Mouse (Mus musculus) spleen, adult 2 months (tissue): ENCODE measurements around the gene Pde4dip. TPM values are rescaled to one million over a fixed set of nuclear protein-coding genes. Genes with fewer than 3 reads are reported as not detected.

Experiments
- DNase-seq, 2 experiments: peaks; one replicate each; pipeline versions ENCODE4 v3.0.0 to v3.0.0-alpha.2; 2012 to 2021; ENCODE audit warnings: low spot score in 2 of 2, low read depth in 1 of 2
- H3K27ac ChIP-seq: fragments of 200-500 bp; 2 replicates; pipeline ENCODE4 v1.5.1; 2012; ENCODE audit warnings: low read length, inconsistent platforms; ENCODE audit not compliant: insufficient read depth
- H3K27me3 ChIP-seq: fragments of 200-500 bp; 2 replicates; pipeline ENCODE4 v1.6.1; 2012; ENCODE audit warnings: mild to moderate bottlenecking, moderate library complexity, low read length, inconsistent platforms; ENCODE audit not compliant: control insufficient read depth, insufficient read depth
- H3K36me3 ChIP-seq: fragments of 200-500 bp; 2 replicates; pipeline ENCODE4 v1.6.1; 2012; ENCODE audit warnings: mild to moderate bottlenecking, low read length, inconsistent platforms; ENCODE audit not compliant: control insufficient read depth, insufficient read depth
- H3K4me1 ChIP-seq: fragments of 200-500 bp; 2 replicates; pipeline ENCODE4 v1.6.1; 2011; ENCODE audit warnings: inconsistent platforms; ENCODE audit not compliant: control insufficient read depth, insufficient read depth, insufficient read length
- H3K4me3 ChIP-seq: fragments of 200-500 bp; 2 replicates; pipeline ENCODE4 v1.5.1; 2011; ENCODE audit warnings: mild to moderate bottlenecking, inconsistent platforms; ENCODE audit not compliant: insufficient read depth, insufficient read length; ENCODE audit errors: extremely low read depth
- CTCF ChIP-seq: fragments of 200-500 bp; IDR thresholded peaks from 2 replicates; pipeline ENCODE4 v1.5.1; 2011; ENCODE audit warnings: mild to moderate bottlenecking, inconsistent platforms; ENCODE audit not compliant: insufficient read depth, insufficient read length, insufficient replicate concordance; ENCODE audit errors: extremely low read depth
- POLR2A ChIP-seq: fragments of 200-500 bp; IDR thresholded peaks from 2 replicates; pipeline ENCODE4 v1.6.1; 2011; ENCODE audit warnings: low read depth, low read length, inconsistent platforms
- WGBS: fragments of 180-500 bp; shearing (Covaris S2); methylation state at CpG from one replicate; pipeline ENCODE4 v1.1.7; 2018; 5-methylcytosine and 5-hydroxymethylcytosine counted together
- polyA plus RNA-seq: library from polyadenylated mRNA; depleted of rRNA; stranded (reverse); fragments of >200 nt; gene quantifications from 2 replicates; pipeline ENCODE4 v1.2.3, GENCODE M21; 2012

Pde4dip gene
- polyA plus RNA-seq, 1 experiment: 12.0 TPM

DNA sequence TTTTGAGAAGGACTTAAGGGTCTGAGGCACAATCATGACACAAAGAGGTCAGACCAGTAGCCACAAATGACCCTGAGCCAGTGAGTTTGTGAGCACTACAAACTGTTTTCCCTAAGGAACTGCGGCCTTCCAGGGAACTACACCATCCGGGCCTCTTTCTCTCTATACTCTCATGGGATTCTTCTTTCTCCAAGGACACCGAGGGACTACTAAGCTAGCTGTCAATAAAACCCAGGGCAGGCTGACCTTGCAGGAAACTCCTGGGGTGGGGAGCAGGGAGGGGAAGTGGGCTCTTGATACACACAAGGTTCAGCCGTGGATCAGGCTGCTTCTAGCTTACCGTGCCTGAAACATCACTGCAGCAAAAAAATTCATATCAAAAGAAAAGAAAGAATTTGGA is 177.6 kb downstream of the Pde4dip start:
- TF ChIP-seq CTCF (no peak), POLR2A (no peak)
- DNase-seq: no peak
- 43% methylated on average over 5 of the region's 5 CpGs for WGBS
- Histone ChIP-seq H3K27me3 (no peaks in the 10 kb centered on the region), H3K27ac (no peak overlapping the region), H3K36me3 (no peaks in the 10 kb centered on the region), H3K4me1 (no peaks in the 10 kb centered on the region), H3K4me3 (no peak overlapping the region)

DNA sequence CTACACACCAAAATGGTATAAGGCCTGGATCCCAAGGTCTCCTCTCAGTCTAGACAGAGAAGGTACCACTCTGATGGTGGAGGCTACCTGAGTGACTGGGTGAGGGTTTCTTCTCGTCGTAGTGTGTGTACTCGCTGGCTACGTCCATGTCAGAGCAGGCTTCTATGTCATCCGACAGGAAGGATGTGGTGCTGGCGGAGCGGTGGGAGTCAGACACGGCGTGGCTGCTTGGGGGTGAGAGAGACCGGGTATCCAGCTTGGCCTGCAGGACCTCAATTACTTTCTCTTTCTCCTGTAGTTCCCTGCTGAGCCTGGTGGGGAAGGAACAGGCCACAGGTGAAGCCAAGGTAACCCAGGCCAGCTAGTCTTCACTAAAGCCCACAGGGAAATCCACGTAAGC is 178.4 kb downstream of the Pde4dip start:
- Histone ChIP-seq H3K36me3 (no peaks in the 10 kb centered on the region), H3K4me3 (no peak overlapping the region), H3K27ac (no peak overlapping the region), H3K27me3 (no peaks in the 10 kb centered on the region), H3K4me1 (no peaks in the 10 kb centered on the region)
- TF ChIP-seq CTCF: no peak
- TF ChIP-seq POLR2A: no peak
- 77% methylated on average over 11 of the region's 11 CpGs for WGBS
- no peak for DNase-seq

DNA sequence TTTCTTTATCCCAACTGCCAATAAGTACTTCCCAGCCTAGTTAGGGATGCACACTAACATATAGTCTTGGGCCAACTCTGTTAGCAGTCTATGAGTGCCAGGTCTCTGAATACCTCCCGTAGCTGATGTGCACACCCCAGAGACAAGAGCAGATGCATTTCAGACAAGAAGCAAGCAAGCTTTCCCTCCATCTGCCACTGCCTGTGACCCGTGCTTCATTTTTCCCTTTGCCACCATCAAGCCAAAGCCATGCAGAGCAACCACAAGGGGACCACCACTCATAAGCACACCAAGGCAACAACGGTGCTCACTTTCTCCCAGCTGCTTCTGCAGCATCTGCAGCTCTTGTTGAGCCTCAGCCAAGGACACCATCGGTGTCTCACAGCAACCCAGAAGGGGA is 181.9 kb downstream of the Pde4dip start:
- no peak overlapping the region for H3K27ac ChIP-seq
- no peaks in the 10 kb centered on the region for H3K27me3 ChIP-seq
- no peaks in the 10 kb centered on the region for H3K36me3 ChIP-seq
- H3K4me1 ChIP-seq: no peaks in the 10 kb centered on the region
- no peak for DNase-seq
- H3K4me3 ChIP-seq: no peak overlapping the region
- TF ChIP-seq CTCF: no peak
- TF ChIP-seq POLR2A: no peak
- 85% methylated on average over 4 of the region's 4 CpGs for WGBS

DNA sequence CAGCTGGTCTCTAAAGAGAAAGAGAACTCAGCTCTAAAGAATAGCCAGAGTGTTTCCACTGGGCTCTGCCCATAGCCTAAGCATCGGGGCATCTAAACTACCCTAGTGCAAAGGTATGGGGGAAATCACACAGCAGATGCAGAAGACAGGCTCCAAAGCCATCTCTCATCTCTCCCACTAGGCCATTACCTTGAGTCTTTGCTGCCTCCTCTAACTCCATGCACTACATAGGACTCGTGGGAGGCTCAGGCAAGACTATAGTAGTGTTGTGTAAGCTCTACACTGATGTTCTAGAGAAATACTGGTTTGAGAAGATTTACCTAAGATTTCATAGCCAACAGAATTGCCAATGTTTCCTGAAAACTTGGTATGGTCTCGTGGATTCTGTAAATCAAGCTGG is 183.0 kb downstream of the Pde4dip start:
- no peaks in the 10 kb centered on the region for H3K4me1 ChIP-seq
- H3K4me3 ChIP-seq: no peak overlapping the region
- DNase-seq: no peak
- H3K36me3 ChIP-seq: no peaks in the 10 kb centered on the region
- no peaks in the 10 kb centered on the region for H3K27me3 ChIP-seq
- H3K27ac ChIP-seq: no peak overlapping the region
- TF ChIP-seq POLR2A: no peak
- no peak for TF ChIP-seq CTCF
- WGBS: 75% methylated on average over 3 of the region's 3 CpGs

DNA sequence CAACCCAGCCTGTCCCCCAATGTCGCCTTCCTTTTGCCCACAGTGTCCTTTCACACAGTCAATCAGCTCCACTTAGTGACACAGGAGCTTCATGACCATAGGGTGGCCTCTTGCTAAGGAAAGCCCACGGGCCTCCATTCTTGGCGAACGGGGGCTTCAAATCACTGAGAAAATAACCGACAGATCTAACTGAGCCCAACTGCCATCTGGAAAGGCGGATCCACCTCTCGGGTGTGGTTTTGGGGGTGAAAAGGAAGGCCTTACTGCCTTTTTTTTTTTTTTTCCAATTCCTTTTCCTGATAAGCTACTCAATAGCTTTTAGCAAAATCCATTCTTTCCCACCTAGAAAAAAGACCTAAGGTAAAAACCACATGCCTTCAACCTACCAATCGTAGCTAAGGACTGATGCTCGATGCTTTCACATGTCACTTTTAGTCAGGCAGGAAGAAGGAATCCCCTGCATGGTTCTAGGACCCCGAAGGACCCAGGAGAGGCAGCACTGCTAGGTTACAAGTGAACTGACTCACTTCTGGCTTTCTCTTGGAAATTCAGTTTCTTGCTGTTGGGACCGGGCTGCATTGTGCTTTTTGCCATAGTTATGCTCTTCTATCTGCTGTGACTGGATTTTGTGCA is 185.9 kb downstream of the Pde4dip start:
- WGBS: 88% methylated on average over 11 of the region's 11 CpGs
- Histone ChIP-seq H3K4me1 (no peaks in the 10 kb centered on the region), H3K4me3 (no peak overlapping the region), H3K27ac (no peak overlapping the region), H3K27me3 (no peaks in the 10 kb centered on the region), H3K36me3 (no peaks in the 10 kb centered on the region)
- TF ChIP-seq POLR2A (no peak), CTCF (no peak)
- no peak for DNase-seq

DNA sequence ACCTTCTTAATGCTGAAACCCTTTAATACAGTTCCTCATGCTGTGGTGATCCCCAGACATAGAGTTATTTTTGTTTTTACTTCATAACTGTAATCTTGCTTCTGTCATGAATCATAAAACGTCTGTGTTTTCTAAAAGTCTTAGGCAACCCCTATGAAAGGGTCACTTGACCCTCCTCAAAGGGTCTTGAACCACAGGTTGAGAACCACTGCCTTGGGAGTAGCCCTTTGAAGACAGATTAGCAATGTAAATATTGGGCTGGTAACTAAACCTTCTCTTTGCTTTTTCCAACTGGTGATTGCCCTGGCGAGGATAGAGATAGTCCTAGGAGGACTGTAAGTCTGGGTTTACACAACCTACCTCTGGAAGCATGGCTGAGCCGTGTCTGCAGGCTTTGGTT is 187.3 kb downstream of the Pde4dip start:
- H3K4me1 ChIP-seq: no peaks in the 10 kb centered on the region
- DNase-seq: no peak
- 73% methylated on average over 3 of the region's 3 CpGs for WGBS
- no peaks in the 10 kb centered on the region for H3K27me3 ChIP-seq
- H3K4me3 ChIP-seq: no peak overlapping the region
- H3K36me3 ChIP-seq: no peaks in the 10 kb centered on the region
- no peak overlapping the region for H3K27ac ChIP-seq
- no peak for TF ChIP-seq POLR2A
- no peak for TF ChIP-seq CTCF

DNA sequence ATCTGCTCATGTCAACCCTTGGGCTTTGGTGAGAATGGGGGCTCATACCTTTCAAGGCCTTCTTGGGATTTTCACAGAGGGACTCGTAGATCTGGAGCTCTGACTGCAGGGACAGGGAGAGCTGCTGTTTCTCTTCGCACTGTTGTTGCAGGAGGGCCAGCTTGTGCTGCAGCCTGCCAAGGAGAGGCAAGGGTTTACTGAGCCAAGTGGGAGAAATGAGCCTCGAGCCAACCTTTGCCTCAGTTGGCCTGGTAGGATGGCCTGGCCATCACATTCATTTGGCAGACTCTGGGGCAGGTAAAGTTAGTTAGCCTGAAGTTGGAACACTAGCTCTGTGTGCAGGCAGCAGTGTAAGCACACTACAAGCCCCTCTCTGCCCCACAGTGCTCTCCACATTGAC is 189.4 kb downstream of the Pde4dip start:
- no peak for TF ChIP-seq CTCF
- no peak for TF ChIP-seq POLR2A
- Histone ChIP-seq H3K27me3 (no peaks in the 10 kb centered on the region), H3K4me3 (no peak overlapping the region), H3K27ac (no peak overlapping the region), H3K4me1 (no peaks in the 10 kb centered on the region), H3K36me3 (no peaks in the 10 kb centered on the region)
- WGBS: 80% methylated on average over 3 of the region's 3 CpGs
- no peak for DNase-seq
